Mouse (Mus musculus) spleen, postnatal 4 days (tissue): Measurements from ENCODE around the gene Pecam1.
"Not testable (repeated sequence)": the region's sequence is repeated elsewhere in the genome, so short reads cannot be mapped to it uniquely, and the experiment has no call there.

Experiments
- DNase-seq, 2 experiments: peaks; one replicate each; pipeline ENCODE4 v3.0.0; 2022; ENCODE audit warnings: low spot score in 2 of 2

Gene Pecam1

DNA sequence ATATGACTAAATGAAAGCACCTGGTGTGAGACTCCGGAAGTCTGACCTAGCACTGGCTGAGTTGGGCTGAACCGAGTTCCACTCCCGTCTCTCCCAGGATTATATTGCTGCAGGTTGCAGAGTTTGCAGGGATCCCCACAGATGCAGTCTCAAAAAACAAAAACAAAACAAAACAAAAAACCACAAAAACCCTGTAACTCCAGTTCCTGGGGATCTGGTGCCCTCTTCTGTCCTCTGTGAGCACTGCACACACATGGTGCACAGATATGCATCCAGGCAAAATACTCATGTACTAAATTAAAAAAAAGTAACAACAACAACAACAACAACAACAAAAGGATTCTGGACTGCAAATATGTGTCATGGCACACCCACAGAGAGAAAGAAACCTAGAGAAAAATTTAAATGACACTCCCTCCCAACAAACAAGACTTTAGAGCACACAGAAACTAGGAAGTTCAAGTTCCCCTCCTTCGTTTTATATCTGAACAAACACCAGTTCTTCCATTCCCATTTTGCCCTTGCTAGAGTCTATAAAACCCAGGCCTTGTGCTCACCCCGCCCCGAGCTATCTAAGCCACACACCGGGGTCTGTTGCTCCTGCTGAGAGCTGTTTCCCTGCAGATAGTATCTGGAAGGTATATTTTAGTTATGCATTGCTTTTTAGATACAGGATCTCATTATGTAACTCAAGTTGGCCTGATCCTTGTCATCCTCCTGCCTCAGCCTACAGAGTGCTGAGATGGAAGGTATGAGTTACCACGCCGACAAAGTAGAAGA, 20.0 kb upstream of the Pecam1 start:
- peak; percentile 54 to 74 for DNase-seq

DNA sequence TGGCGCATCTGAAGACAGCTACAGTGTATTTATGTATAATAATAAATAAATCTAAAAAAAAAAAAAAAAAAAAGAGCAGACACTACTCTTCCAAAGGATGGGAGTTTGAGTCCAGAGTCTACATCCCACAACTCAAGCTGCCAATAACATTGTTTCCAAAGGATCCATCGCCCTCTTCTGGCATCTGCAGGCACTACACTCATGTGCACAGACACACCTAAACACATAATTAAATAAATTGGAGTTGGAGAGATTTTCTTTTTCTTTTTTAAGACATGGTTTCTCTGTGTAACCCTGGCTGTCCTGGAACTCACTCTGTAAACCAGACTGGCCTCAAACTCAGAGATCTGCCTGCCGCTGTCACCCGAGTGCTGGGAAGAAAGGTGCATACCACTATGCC, 17.1 kb upstream of the Pecam1 start:
- no peak for DNase-seq

DNA sequence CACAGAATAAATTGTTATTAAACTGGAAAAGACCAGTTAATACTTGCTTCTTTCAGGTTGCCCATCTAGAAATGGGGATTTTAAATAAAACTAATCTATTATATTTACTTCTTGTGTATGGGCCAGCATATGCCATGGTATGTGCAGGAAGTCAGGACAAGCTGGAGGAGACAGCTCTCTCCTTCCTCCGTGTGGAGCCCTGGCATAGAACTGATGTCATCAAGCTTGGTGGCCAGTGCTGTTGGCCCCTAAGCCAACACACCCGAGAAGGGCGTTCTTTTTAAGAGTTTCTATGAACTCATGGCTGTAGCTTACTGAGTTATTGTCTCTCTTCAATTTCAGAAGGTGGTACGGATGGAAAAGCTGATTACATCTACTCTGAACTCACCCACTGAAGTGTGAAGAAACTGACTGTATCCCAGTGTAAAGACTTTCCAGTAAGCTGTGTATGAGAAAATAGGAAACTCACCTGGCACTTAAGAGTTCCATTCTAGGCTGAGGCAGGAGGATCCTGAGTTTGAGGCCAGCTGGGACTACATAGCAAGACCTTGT, 16.3 kb upstream of the Pecam1 start:
- no peak for DNase-seq

DNA sequence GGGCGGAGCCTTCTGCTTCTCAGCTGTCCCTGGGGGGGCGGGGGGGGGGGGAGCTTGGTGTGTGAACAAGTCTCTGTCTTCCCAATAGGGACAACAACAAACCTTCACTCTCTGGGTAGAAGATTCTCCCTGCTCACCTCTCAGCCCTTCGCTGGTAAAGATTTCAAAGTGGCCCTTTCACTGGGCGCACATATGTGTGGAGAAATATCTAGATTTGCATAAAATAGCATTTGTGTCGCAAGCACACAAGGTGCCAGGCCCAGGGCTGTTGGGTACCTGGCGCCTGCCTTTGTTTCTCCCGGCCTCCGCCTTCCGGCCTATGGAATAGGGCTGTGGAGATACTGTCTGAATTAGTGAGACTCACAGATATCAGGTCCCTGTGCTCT, 12.4 kb upstream of the Pecam1 start:
- peak in 1 of 2 experiments; percentile 65 for DNase-seq

DNA sequence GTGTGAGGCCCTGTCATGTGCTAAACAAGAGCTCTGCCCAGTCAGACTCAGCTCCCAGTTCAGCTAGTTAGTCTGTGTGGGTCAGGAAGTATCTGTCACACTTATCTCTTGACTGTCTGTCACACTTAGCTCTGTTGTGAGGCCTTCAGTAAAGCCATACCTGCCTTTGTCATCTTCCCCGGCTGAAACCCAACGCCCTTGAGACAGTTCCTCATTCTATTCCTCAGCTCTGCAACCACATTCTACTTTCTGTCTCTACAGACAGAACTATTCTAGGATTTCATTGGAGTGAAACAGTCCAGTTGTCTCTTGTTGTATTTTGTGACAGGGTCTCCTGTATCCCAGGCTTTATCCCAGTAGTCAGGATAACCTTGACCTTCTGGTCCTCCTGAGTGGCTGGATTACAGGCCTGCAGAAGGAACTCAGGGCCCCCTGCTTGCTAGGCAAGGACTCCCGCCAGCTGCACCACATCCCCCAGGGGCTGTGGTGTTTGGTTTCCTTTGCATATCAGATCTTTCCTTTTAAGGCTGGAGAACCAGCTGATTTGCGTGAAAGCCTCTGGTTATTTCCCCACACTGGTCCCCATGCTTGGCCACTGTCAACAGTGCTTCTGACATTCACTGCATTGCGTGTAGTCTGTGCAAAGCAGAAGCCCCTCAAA, 11.8 kb upstream of the Pecam1 start:
- peak; percentile 68 to 74 for DNase-seq

DNA sequence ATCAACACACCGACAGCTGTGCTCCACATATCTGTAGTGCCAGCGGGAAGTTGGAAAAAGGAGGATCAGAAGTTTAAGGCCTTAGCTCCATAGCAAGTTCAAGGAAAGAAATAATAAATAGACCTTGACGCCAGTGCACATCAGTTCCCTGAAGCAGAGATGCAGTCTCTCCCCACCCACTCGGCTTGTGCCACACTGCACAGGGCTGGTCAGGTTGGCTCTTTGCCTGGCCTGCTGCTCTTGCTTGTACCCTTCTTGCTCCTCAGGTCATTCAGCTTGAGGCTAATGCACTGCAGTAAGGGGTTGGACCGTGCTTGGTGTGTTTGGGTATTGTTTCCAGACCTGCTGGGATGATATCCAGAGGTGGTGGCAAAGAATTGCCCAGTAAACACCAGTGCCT, 10.1 kb upstream of the Pecam1 start:
- DNase-seq = no peak

DNA sequence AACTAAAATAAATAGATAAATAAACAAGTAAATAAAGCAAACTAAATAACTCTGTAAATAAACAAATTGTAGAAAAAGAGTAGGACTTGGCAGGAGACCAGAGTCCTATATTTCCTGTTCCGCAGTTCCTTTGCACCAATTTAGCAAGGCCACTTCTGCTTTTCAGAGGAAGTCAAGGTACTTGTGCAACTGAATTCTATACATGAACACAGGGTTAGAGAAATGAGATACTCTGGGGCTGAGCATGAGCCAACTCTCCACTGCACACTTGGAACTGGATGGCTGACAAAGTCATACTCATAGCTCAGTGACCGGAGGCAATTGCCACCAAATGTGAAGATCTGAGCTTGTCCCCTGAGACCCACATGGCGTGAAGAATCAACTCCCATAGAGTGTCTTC, 8.6 kb upstream of the Pecam1 start:
- DNase-seq = peak in 1 of 2 experiments; percentile 66

DNA sequence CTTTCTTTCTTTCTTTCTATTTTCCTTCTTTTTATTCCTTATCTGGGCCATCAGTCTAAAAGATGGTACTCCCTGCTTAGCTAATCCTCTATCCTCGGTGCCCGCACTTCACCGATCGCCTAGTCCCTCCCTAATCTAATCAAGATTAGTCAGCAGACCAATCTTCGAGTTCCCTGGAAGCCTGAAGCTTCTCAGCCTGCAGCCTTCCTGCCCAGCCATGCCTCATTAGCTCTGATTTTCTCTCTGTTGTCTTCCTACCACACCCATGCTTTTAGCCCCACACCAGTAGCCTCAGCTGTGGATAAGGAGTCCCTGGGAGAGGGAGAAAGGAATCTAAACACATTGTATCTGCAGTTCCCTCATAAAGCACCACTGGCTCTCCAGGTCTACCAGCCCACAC, 5.2 kb upstream of the Pecam1 start:
- DNase-seq = no peak

DNA sequence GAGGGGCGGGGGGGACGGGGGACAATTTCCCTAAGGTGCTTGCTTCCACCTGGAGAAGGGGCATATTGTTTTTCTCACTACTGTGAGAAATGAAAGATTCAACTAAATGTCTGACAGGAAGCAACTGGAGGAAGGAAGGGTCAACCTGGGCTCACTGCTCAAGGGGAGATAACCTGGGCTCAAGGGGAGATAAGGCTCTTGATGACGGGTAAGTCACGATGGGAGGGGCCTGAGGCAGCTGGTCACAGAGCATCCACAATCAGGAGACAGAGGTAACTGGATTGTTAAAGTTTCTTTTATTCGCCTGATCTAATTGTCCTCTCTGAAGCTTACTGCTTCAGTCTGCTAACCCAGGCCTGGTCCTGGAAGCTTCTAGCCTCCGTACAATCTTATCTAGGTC, 2.9 kb upstream of the Pecam1 start:
- DNase-seq = peak in 1 of 2 experiments; percentile 57

DNA sequence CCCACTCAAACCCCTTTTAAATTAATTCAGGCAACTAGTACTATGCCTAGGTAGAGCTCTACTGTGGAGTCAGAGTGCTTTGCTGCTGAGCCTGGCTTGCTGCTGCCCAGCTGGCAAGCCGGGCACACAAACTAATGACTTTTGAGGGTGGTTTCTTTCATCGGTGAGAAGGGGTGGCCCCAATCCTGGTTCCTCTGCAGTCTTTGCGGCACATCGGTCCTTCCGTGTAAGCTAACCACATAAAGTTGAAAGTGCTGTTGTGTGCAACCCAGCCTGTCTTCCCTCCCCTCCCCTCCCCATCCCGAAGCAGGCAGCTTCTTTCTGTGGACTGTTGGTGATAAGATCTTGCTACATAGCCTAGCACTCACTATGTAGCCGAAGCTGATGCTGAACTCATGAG, 1.7 kb upstream of the Pecam1 start:
- peak; percentile 62 to 77 for DNase-seq

DNA sequence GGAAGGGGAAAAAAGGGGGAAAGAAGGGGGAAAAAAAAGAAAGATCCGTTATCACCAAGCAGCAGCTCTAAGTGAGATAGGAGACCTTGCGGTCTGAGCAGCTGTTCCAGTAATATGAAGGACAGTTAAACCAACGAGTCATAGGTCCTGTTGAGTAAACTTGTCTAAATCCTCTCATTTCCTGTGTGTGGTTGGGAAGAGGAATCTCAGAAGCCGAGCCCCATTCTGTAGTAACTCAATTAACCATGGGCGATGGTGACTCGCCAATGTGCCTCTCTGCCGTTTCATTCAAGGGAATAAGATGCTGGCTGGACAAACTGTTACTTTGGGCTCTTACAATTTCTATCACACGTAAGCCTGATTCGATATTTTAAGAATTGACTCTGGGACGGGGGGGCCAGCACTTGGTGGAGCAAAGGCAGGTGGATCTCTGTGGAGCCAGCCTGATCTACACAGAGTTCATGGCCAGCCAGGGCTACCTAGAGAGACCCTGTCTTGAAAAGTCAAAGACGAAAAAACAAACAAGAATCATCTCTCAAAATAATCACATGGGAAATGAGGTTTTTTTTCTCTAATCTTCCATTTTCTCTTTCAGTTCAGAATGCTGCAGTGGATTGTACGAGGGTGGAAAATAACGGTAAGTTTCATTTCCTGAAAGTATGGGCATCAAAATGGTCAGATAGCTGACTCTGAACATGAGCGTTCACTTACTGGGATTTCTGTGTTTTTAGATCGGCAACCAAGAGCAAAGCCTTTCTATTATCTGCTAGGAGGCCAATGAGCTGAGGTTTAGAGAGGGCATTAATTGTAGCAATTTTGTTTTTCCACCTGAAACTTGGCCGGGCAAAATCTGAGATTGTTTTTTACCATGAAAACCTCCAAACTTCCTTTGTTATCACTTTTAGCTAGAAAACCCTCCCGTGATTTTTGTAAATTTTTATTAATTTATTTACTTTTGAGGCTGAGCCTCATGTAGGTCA, 901 bp upstream of the Pecam1 start, which contains the start of gene Milr1:
Gene Milr1 (plus strand): TSS at position 188 of the 980 bp plus-strand sequence.
- peak in 1 of 2 experiments; percentile 63 for DNase-seq

DNA sequence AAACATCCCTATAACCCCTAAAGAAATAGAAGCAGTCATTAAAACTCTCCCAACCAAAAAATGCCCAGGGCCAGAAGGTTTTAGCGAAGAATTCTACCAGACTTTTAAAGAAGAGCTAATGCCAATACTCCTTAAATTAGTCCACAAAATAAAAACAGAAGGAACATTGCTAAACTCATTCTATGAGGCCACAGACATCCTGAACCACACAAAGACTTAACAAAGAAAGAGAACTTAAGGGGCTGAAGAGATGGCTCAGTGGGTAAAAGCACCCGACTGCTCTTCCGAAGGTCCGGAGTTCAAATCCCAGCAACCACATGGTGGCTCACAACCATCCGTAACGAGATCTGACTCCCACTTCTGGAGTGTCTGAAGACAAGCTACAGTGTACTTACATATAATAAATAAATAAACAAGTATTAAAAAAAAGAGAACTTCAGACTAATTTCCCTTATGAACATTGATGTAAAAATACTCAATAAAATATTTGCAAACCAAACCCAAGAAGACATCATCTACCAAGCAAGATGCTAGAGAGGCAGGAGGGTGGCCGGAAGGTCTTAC, 789 bp downstream of the Pecam1 start:
- not testable (repeated sequence) for DNase-seq

DNA sequence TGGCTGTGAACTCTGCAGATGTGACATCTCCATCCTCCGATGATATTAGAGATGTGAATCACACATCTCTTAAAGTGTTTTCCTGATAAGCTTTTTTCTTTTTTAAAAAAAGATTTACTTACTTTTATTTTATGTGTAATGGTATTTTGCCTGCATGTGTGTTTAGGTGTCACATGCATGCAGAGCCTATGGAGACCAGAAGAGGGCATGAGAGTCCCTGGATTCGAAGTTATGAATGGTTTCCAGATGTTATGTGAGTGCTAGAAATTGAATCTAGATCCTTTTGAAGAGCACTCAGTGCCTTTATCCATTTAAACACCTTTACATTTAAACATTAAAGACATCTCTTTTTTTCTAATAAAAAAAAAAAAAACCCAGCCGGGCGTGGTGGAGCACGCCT, 5.5 kb downstream of the Pecam1 start:
- DNase-seq = no peak

DNA sequence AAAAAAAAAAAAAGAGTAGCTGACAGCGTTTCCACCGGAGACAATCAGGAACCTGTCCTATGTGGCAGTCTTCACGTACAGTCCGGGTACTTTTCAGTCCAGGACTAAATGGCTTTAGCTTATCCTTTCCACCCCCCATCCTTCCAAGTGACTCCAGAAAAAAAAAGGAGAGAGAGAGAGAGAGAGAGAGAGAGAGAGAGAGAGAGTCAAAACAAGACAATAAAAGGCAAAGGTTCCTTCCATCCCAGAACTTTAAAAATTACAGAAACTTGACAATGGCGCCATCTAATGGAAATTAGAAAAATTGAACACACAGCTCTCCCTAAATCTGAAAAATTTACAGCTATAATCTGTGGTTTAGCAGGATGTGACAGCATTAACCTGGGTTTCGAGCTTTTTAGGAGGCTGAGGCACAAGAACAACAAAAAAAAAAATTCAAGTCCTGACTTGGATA, 8.0 kb downstream of the Pecam1 start:
- no peak for DNase-seq

DNA sequence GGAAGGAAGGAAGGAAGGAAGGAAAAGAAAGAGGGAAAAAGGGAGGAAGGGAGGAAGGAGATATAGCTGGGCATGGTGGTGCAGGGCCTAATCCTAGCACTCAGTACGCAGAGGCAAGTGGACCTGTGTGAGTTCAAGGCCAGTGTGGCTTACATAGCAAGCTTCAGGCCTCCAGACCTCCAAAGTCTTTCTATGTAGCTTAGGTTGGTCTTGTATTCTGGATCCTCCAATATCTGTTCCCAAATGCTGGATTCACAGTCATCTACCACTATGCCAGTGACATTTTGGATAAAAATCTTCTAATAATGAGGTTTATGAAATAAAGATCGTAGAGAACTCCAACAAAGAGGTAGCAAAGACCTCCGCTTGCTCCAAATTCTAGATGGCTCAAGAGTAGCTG, 8.6 kb downstream of the Pecam1 start:
- DNase-seq = no peak

DNA sequence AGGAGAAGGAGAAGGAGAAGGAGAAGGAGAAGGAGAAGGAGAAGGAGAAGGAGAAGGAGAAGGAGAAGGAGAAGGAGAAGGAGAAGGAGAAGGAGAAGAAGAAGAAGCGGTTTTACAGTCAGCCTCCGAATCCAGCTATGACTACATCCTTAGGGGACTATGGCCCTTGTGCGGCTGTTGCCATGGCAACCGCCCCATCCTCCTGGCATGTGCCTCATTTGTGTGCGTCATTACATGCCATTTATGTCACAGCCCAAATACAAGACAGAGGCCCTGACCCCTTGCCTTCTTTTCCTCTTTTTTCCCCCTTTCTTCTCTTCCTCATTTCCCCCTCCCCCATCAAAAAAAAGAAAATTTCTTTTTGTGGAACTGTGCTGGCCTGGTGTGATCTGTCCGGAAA, 9.2 kb downstream of the Pecam1 start:
- no peak for DNase-seq

DNA sequence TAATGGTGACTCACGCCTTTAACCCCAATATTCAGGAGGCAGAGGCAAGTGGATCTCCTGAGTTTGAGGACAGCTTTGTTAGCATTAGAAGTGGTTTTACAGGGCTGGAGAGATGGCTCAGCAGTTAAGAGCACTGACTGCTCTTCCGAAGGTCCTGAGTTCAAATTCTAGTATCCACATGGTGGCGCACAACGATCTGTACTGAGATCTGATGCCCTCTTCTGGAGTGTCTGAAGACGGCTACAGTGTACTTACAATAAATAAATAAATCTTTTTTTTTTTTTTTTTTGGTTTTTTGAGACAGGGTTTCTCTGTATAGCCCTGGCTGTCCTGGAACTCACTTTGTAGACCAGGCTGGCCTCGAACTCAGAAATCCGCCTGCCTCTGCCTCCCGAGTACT, 9.7 kb downstream of the Pecam1 start:
- DNase-seq = not testable (repeated sequence)

DNA sequence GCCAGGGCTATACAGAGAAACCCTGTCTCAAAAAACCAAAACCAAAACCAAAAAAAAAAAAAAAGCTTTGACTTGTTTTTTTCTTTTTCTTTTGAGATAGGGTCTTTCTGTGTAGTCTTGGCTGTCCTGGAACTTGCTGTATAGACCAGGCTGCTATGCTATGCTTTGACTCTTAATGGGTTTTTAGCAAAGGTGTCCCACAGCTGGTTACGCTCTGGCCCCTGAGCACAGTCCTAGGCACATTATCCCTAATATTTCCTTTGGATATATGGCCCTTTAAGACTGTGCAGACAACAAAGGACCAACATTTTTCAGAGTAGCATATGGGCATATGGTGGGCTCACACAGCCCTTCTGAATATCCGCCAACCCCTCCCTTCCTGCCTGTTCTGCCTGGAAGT, 11.3 kb downstream of the Pecam1 start:
- no peak for DNase-seq

DNA sequence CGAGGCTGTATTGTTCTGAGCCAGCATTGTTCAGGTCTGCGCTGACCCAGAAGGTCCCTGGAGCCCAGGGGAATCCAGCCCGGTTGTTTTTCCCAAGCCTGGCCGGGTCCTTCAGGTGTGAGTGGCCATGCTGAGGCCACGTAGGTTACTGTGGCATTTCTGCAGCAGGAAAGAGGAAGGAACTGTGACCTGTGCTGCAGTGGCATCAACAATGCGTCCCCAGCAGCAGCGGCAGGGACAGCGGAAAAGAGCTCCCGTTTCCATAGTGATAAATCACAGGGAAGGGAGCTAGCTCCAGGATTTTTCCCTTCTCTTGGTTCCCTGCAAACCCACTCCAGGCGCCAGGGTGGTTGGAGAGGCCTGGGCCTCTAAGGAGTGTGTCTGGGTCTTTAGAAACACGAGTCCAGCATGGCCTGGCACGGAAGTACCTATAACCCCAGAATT, 13.2 kb downstream of the Pecam1 start:
- DNase-seq = no peak

DNA sequence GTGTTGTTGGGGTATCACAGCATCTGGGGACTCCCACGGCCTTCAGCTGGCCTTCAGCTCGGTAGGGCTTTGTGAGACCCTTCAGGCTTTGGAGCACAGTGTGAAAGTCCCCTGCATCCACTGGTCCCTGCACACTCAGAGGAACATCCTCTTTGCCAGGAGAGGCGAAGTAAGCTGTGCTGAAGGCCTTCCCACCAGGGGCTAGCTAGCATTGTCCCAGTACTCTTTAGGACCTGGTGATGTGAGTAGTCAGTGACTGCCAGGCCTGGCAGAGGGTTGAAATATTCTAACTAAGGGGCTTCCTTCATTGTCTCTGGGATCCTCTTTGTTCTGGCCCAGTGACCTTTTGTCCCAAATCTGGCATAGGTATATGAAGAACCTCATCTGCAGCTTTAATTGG, 13.8 kb downstream of the Pecam1 start:
- no peak for DNase-seq

DNA sequence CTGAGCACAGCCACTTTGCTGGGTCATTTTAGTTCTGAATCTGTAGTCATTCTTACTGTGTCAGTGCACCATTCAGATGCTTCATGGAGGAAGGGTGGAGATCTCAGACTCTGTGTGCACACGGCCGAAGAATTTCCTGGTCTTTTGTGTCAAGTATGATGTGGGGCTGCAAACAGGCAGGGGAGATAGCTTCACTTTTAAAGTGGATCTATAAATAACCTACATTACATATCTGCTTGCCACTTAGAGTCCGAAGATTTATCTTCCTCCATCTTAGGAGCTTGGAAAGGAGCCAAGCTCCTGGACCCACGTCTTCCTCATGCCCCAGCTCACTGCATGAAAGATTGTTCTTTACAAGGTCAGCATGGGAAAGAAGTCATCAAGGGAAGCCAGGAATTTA, 19.7 kb downstream of the Pecam1 start:
- no peak for DNase-seq
